Mouse (Mus musculus) adrenal gland, postnatal 25 days (tissue): Measurements from ENCODE around the gene Fam71f1. TPM values are rescaled to one million over a fixed set of nuclear protein-coding genes. Genes with fewer than 3 reads are reported as not detected.
"Not testable (repeated sequence)": the region's sequence is repeated elsewhere in the genome, so short reads cannot be mapped to it uniquely, and the experiment has no call there.

Source experiments
- DNase-seq: peaks from one replicate; pipeline ENCODE4 v3.0.0; 2021; ENCODE audit warnings: mixed read lengths
- total RNA-seq: library from RNA; stranded (reverse); gene quantifications from 2 replicates; pipeline ENCODE4 v1.2.3, GENCODE M21; 2021

The Fam71f1 gene
- total RNA-seq, 1 experiment from 2014 or later, result not detected

DNA sequence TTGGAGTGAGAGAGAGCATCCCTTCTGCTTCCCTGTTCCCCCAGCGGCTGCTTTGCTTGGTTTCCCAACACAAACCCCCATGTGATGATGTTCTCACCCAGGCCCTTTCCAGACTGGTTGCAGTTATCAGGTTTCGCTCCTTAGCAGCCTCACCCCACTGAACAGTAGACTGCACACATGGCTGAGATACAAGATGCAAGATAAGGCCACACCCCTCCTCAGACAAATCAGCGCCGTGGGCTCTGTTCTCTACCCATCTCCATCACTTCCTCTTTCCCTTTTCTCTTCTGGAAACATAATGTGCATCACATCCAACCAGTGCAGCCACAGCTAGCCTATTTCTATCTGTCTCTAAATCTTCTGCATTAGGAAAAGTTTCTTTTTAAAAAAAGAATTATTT, 10.6 kb downstream of the Fam71f1 start:
- DNase-seq, result no peak

DNA sequence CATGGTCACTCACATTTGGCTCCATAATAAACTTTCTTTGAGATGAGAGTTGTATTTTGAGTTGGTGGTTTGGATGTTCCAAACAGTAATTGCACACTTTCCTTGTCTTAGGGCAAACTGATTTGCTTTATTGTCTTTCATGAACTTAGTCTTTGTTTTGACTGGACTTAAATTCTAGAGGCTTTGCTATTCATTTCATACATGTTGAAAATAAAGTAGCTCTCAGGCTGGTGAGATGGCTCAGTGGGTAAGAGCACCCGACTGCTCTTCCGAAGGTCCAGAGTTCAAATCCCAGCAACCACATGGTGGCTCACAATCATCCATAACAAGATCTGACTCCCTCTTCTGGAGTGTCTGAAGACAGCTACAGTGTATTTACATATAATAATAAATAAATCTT, 27.6 kb downstream of the Fam71f1 start:
- not testable (repeated sequence) for DNase-seq

DNA sequence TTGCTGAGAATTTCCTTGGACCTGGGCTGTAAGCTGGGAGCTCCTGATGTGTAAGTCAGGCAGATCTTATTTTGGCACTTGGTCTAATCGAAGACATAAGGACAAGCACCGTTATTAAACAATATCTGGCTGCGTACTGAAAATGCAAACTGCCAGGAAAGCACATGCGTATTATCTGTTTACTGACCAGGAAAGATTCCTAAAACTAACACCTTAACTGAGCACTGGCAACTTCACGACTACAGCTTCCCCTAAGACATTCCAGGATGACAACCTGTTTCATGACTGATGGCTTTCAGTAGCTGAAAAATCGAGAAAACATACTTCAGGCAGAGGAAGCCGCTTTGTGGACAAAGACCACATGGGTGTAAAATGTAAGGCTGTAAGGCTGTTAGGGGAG, 28.2 kb downstream of the Fam71f1 start:
- no peak for DNase-seq

DNA sequence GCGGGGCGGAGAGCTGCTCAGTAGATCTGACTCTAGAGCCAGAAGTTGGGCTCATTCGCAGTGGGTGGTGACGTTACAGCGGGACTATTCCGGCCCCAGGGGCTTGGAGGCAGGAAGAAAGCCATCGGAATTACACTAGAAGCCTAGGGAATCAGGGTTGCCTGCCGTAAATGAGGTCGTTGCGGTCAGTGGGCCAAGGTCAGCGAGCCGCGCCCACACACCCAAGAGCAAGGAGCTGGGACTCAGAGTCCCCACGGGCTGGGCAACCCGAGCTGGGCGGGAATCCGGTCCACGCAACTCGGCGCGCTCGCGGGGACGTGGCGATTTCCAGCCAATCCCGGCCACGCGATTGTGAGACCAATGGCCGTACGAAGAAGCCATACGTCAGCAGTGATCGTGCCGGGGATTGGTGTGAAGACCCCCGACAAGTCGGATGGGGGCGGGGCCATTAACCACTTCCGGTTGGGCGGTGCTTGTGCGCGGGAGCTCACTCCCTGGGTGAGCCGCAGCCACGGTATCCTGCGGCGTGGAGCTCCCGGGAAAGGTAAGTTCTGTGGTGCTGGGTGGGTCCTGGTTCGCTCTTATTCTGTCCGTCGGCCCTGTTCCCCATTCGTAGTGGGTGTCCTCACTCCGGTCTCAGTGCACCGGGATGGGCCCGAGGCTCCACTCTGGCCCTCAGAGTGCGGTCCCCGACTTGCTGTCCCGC, 28.9 kb downstream of the Fam71f1 start, which contains the start of gene Calu:
Calu (plus strand) TSS at position 405 of the 706 bp plus-strand sequence.
- peak; percentile 100 for DNase-seq

DNA sequence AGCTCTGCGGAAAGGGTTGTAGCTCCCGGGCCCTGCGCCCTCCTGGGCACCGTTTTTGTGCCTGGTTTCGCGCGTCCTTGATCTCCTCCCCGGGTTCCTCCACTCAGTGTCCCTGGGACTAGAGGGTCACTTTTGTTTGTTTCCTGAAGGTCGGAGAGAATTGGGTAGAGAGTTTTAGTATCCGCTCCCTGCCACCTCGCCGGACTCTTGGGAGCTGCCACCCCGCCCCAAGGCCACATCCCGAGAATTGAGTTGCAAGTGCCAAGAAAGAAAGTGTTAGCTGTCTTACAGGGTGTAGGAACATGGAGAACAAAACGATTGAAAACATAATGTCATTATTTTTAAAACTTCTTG, 29.4 kb downstream of the Fam71f1 start:
- DNase-seq, result no peak

DNA sequence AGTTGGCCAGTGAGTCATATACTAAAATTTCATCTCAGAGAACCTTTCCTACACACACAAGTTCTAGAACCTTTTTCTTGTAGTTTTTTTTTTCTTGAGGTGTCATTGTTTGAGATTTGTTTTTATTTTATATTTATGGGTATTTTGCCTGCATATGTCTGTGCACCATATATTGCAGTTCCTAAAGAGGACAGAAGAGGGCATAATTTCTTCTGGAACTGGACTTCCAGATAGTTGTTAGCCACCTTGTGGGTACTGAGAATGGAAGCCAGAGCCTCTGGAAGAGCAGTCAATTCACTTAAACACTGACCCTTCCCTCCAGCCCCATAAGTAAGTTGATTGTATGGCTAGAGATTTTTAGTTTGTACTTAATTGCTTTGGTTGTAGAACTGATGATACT, 32.7 kb downstream of the Fam71f1 start:
- no peak for DNase-seq

DNA sequence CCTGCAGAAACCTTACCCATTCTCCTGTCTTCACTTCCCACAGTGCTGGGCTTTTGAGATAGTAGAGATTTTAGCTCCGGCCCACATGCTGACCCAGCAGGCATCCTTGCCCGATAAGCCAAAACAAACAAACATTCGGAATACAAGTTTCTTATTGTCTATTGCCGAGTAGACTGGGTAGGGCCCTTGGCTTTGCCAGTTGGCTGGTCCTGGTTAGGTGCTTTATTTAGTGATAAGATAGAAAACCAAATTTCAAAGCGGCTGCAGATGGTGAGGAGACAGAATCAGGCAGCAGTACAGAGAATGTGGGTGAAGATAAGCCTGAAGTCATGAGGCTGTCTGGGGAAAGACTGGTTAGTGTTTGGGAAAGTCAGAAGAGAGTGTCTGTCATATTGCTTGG, 33.9 kb downstream of the Fam71f1 start:
- DNase-seq, result no peak

DNA sequence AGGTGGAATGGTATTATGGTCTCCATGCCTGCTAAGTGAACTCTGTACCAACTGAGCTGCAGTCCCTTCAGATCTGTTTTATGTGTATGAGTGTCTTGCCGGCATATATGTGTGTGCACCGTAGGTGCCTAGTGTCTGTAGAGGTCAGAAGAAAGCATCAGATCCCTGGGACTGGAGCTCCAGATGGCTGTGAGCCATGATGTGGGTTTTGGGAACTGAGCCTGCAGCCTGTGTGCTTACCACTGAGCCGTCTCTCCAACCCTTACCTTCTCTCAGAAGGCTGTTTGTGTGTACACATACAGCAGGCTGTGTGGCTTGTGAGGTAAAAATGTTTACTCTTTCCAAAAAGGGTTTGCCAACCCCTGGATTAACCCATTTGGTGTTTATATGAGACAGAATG, 40.4 kb downstream of the Fam71f1 start:
- DNase-seq, result no peak

DNA sequence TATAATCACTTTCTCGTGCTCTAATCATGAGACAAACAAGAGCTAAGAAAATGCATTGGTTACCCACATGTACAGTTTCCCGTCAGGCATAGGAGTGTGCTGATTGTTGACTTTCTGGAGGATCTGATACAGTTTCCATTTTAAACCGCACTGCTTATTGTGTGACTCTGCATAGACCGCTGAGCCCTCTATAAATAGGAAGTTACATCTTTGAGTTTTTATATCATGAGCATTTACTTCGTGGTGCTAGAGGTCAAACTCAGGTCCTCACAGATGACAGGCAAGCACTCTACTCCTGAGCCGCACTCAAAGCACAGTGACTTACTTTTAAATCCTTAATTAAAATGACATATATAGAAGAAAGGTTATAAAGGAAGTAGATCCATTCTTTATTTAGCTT, 41.3 kb downstream of the Fam71f1 start:
- DNase-seq, result no peak

DNA sequence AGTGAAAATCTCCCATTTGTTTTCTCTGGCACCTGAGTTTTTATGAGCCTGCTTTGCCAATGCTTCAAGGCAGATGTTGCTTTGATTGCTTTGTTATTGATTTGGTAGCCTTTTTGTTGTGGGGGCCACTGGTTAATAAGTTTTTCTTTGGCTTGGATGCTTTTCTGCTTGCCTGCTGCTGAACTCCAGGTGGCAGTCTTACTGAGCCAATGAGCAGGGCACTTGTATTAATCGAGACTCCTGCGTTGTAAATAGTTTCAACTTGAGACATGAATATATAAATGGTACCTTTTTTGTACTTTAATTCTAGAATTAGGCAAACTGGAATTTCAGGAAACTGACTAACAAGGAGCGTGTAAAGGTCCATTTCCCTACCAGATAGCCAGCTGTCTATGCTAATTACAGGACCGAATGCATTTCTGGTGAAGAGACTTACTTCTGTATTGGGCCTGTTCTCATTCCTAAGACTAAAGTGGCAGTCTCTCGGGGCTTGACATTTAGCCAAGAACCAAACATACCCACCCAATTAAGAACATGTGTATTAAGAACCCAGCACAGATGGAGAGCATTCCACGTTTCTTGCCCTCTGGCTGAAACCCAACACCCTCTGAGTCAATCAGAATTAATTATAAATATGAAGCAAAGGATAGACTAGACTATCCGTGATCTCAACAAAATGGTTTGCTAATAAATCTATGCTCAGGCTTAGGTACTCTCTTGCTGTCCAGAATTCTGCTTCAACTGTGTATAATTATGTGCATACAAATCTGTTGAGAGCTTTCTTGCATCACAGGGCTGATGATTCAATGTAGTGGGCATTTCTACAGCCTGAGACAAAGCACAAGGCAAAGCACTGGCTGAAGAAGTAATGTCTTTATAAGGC, 43.5 kb downstream of the Fam71f1 start:
- DNase-seq, result no peak

DNA sequence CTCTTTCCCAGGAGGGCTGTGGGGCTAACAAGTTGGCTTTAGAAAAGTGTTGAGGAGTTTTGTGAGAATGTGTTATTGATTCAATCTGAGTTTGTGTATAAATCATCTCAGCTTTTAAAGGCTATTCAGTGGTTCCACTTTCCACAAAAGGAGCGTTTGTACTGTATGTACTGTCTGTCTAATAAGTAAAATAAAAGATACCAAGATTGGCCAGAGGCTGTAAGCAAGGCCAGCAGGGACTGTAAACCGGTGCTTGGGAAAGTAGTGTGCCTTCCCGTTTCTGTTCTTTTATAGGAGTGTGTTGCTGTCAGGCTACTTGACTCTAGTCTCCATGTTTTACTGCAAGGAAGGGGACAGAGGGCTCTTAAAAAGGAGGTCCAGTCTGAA, 44.2 kb downstream of the Fam71f1 start:
- DNase-seq, result no peak

DNA sequence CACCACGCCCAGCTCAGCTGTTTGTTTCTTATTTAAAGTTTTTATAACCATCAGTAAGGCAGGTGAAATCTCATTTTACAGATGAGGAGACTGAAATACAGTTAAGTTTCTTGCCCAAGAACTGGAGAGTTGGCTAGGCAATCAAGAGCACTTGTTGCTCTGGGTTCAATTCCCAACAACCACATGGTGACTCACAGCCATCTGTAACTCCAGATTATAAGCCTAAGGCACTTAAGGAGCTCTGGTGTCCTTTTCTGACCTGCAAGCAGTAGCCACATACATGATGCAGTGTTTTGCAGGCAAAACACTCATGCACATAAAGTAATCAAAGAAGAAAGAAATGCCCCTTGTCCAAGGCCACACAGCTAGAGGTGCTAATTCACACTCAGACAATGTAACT, 46.3 kb downstream of the Fam71f1 start:
- no peak for DNase-seq

DNA sequence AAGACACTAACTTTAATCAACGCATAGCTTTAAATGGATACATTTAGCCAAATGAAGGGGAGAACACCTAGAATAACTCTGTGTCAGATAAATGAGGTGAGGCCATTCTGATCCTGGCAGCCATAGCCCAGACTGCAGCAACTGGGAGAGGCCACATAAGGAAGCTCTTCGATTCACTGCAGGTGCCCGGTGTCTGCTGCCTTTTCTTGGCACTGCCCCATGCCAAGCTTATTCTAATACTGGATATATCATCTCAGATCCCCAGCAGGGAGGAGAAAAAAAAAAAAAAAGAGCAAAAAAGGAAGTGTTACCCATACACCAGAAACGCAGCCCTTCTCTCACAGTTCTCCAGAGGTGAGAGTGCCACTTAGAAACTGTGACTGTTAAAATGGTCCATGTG, 58.4 kb downstream of the Fam71f1 start:
- no peak for DNase-seq

DNA sequence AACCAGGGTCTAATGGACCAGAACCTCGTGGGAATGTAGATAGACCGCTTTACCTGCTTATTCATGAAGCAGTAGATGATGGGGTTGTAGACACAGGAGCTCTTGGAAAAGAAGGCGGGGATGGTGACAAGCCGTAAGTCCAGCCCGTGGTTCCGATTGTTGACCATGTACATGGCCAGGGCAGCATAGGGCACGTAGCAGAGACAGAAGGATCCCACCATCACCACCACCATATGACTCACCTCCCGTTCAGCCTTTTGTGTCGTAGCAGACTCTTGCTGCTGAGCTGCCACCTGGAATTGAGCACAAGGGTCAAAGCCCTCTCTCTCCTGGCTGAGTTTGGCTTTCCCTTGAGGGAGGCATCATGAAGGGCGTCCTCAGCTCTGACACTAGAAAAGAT, 59.7 kb downstream of the Fam71f1 start:
- no peak for DNase-seq

DNA sequence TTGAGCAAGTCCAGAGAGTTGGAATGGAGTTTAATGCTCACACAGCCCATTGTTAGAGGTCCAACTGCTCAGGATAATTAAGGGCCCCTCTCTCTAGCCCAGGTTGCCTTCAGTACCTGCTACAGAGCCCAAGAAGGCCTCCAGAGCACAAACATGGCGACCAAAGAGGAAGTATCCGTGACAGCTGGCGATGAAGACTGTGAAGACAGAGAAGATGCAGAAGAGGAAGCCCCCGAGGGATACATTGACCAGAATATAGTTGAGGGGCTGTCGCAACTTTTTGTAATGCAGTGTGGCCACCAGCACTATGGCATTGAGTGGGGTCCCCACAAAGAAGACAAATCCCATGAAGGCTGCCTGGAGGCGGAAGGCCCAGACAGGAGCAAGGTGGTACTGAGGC, 61.0 kb downstream of the Fam71f1 start:
- DNase-seq, result no peak

DNA sequence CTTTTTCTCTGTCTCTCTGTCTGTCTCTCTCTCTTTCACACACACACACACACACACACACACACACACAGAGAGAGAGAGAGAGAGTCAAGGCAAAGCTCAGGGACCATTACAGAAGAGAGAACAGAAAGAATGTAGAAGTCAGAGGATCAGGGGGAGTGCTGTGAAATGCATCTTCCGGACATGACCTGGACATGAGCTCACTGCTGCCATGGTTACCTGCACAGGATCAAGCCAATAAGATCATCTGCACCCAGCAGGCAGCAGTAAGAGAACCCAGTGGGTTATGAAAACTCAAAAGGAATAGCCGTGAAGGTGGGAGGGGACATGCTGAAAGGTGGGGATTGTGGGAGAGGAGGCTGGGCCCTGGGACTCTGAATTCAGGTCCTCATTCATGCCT, 63.5 kb downstream of the Fam71f1 start:
- no peak for DNase-seq

Other genes with a start within 250 kb of the Fam71f1 start
- 33.1 and 34.2 TPM in 2 replicates for gene Rbm28, start 154.1 kb upstream of the Fam71f1 start, total RNA-seq
- 2.9 and 6.2 TPM in 2 replicates for gene Prrt4, start 139.6 kb upstream of the Fam71f1 start, total RNA-seq
- gene Impdh1, start 102.8 kb upstream of the Fam71f1 start, total RNA-seq, result 76.4 and 81.1 TPM in 2 replicates
- 4.3 and 7.4 TPM in 2 replicates for gene Hilpda, start 46.7 kb upstream of the Fam71f1 start, total RNA-seq
- gene Fam71f2, start 39.5 kb upstream of the Fam71f1 start, total RNA-seq, result 0.33 TPM in 1 of 2 replicates, not detected in the other
- 126 and 127 TPM in 2 replicates for gene Calu, start 28.9 kb downstream of the Fam71f1 start, total RNA-seq
- gene Opn1sw, start 69.3 kb downstream of the Fam71f1 start, total RNA-seq, result 0.12 TPM in 1 of 2 replicates, not detected in the other
- gene Ccdc136, start 77.2 kb downstream of the Fam71f1 start, total RNA-seq, result 3.6 and 4.7 TPM in 2 replicates
- 1.4 and 1.8 TPM in 2 replicates for gene Flnc, start 114.1 kb downstream of the Fam71f1 start, total RNA-seq
- 195 TPM in 2 replicates for gene Atp6v1f, start 148.6 kb downstream of the Fam71f1 start, total RNA-seq
- gene Atp6v1fnb, start 152.3 kb downstream of the Fam71f1 start, total RNA-seq, result not detected in 2 replicates
- gene Kcp, start 188.8 kb downstream of the Fam71f1 start, total RNA-seq, result 2.6 and 3.1 TPM in 2 replicates
- 2.6 and 4.6 TPM in 2 replicates for gene Irf5, start 207.5 kb downstream of the Fam71f1 start, total RNA-seq